Mouse (Mus musculus) heart, postnatal 4 days (tissue): ENCODE results near the gene Znrf3. TPM values are rescaled to one million over a fixed set of nuclear protein-coding genes. Genes with fewer than 3 reads are reported as not detected.
"Not testable (repeated sequence)": the region's sequence is repeated elsewhere in the genome, so short reads cannot be mapped to it uniquely, and the experiment has no call there.

Source experiments
- DNase-seq: peaks from one replicate; pipeline ENCODE4 v3.0.0; 2021
- total RNA-seq, 2 experiments: library from RNA; stranded (reverse); gene quantifications; 2 replicates each; pipeline ENCODE4 v1.2.3; 2021

Znrf3 gene
- 10 to 100 TPM; 15.2 to 18.0 TPM for total RNA-seq

GRCm38 (mm10) chr11:5444599-5445451 lies at the start of gene Znrf3:
TSS of gene Znrf3 (minus strand) at chr11:5444847.
- peak; percentile 98 for DNase-seq

GRCm38 (mm10) chr11:5493869-5494268 lies 49.2 kb upstream of the Znrf3 start:
- DNase-seq = no peak

- DNase-seq = no peak
Observed at GRCm38 (mm10) chr11:5491912-5492311, 47.3 kb upstream of the Znrf3 start.

GRCm38 (mm10) chr11:5490989-5491656 lies 46.5 kb upstream of the Znrf3 start:
- DNase-seq = no peak

- not testable (repeated sequence) for DNase-seq
Observed at GRCm38 (mm10) chr11:5489433-5489832, 44.8 kb upstream of the Znrf3 start.

- peak; percentile 91 for DNase-seq
Observed at GRCm38 (mm10) chr11:5485193-5486011, 40.8 kb upstream of the Znrf3 start.

- no peak for DNase-seq
Observed at GRCm38 (mm10) chr11:5482581-5482980, 37.9 kb upstream of the Znrf3 start.

- no peak for DNase-seq
Observed at GRCm38 (mm10) chr11:5478831-5479230, 34.2 kb upstream of the Znrf3 start.

GRCm38 (mm10) chr11:5478193-5478592 lies 33.5 kb upstream of the Znrf3 start:
- DNase-seq = no peak

GRCm38 (mm10) chr11:5476806-5477205 lies 32.2 kb upstream of the Znrf3 start:
- DNase-seq = no peak

GRCm38 (mm10) chr11:5475556-5476118 lies 31.0 kb upstream of the Znrf3 start:
- DNase-seq = not testable (repeated sequence)

GRCm38 (mm10) chr11:5474130-5474529 lies 29.5 kb upstream of the Znrf3 start:
- DNase-seq = peak; percentile 80

- DNase-seq = no peak
Observed at GRCm38 (mm10) chr11:5470055-5470454, 25.4 kb upstream of the Znrf3 start.

- peak; percentile 63 for DNase-seq
Observed at GRCm38 (mm10) chr11:5469084-5469483, 24.4 kb upstream of the Znrf3 start.

GRCm38 (mm10) chr11:5468471-5468870 lies 23.8 kb upstream of the Znrf3 start:
- DNase-seq = no peak

GRCm38 (mm10) chr11:5451923-5452322 lies 7.3 kb upstream of the Znrf3 start:
- DNase-seq = no peak

- DNase-seq = no peak
Observed at GRCm38 (mm10) chr11:5451341-5451740, 6.7 kb upstream of the Znrf3 start.

- DNase-seq = no peak
Observed at GRCm38 (mm10) chr11:5450701-5451100, 6.1 kb upstream of the Znrf3 start.

GRCm38 (mm10) chr11:5445452-5445953 lies 856 bp upstream of the Znrf3 start:
- no peak for DNase-seq

GRCm38 (mm10) chr11:5444234-5444598 lies 431 bp downstream of the Znrf3 start:
- DNase-seq = peak; percentile 52

GRCm38 (mm10) chr11:5443511-5444233 lies 975 bp downstream of the Znrf3 start:
- peak; percentile 42 for DNase-seq

- DNase-seq = no peak
Observed at GRCm38 (mm10) chr11:5442590-5443021, 2.0 kb downstream of the Znrf3 start.
